Mouse (Mus musculus) left cerebral cortex, postnatal 25 days (tissue): Measurements from ENCODE around the gene Polr1b. TPM values are rescaled to one million over a fixed set of nuclear protein-coding genes. Genes with fewer than 3 reads are reported as not detected.
A peak's percentile ranks its signal among the peaks of the same experiment; 100 is the strongest.

Experiments
- DNase-seq, 2 experiments: peaks; one replicate each; pipeline ENCODE4 v3.0.0; 2022; ENCODE audit warnings: low spot score in 2 of 2, mixed read lengths in 1 of 2
- intact Hi-C: fragments of 180-260 bp; cut with DNase I; formaldehyde crosslinking; loops from one replicate; pipeline ENCODE4 v1.15.1; 2025
- total RNA-seq, 2 experiments: library from RNA; stranded (reverse); gene quantifications; 2 replicates each; pipeline ENCODE4 v1.2.3; 2021

The Polr1b gene
- total RNA-seq, 2 experiments from 2014 or later = 17.8 to 22.1 TPM

DNA sequence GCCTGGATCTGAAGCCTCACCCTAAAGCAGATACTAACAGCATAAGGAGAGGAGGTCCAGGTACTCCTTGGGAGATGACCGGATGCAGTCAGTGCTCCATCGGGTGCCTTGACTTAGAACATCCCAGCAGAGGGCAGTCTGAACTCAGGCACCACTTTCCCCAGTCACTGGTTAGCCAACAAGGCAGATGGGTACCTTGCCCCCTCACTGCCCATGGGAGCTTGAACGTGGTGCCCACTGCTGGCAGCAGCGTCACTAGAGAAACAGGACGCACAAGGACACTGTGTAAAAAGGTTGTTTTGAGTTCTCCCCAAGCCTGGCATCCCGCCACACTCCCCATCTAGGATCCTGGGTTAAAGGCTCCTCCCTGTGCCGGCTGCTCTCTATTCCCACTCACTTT lies 73.7 kb downstream of the Polr1b start:
- intact Hi-C loops = loop anchor here (1.0 to 5.0 kb wide), 2 partner anchors 84 to 263 kb away; no protein-coding TSS in a partner anchor
- peak; percentile 45 to 73 for DNase-seq

DNA sequence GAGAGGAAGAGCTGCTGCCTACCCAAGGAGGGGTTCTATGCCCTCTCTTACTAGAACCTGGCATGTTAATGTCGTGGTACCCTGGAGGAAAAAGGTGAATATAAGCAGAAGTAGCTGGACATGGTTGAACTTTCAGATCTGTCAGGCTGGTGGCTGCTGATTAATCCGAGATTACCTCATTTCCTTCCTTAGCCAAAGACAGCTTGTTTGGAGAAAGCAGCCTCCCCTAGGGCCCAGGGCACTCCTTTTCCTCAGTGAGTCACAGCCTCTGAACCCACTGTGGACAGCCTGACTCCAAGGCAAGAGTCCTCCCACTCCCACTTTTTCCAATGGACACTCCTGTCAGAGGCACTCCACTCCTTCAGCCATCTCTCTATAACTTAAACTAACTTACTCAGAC lies 74.8 kb downstream of the Polr1b start:
- no peak for DNase-seq
- intact Hi-C loops = no loop called here

Other genes with a start within 250 kb of the Polr1b start
- gene Fbln7, start 238.0 kb upstream of the Polr1b start, total RNA-seq = 1 to 10 TPM; 2.2 to 2.9 TPM
- gene Zc3h8, start 156.9 kb upstream of the Polr1b start, total RNA-seq = 1 to 10 TPM; 5.9 to 8.0 TPM
- 10 to 100 TPM; 15.0 to 16.0 TPM for gene Zc3h6, start 133.6 kb upstream of the Polr1b start, total RNA-seq
- gene Gm10762, start 133.3 kb upstream of the Polr1b start, total RNA-seq = 1 to 10 TPM; 4.7 to 5.3 TPM
- gene Vinac1, start 52.8 kb upstream of the Polr1b start, total RNA-seq = under 1 TPM; 0.14 to 0.27 TPM
- gene Ttl, start 35.1 kb upstream of the Polr1b start, total RNA-seq = 10 to 100 TPM; 65.7 to 74.0 TPM
- gene Chchd5, start 28.7 kb downstream of the Polr1b start, total RNA-seq = 10 to 100 TPM; 10.9 to 11.3 TPM
- gene Slc20a1, start 97.8 kb downstream of the Polr1b start, total RNA-seq = 100 to 1,000 TPM; 138 to 140 TPM
- under 1 TPM; 0.21 to 0.53 TPM for gene Ckap2l, start 196.2 kb downstream of the Polr1b start, total RNA-seq
- gene Il1a, start 209.0 kb downstream of the Polr1b start, total RNA-seq = 1 to 10 TPM in 1 of 2 experiments, under 1 TPM in 1; 0.39 to 1.0 TPM